Mouse (Mus musculus) thymus, adult 18-20 months (tissue): ENCODE measurements around the gene Sstr1.

Experiments
- DNase-seq, 2 experiments: peaks; one replicate each; pipeline ENCODE4 v3.0.0; 2022; ENCODE audit warnings: mixed read lengths in 2 of 2

The Sstr1 gene

DNA sequence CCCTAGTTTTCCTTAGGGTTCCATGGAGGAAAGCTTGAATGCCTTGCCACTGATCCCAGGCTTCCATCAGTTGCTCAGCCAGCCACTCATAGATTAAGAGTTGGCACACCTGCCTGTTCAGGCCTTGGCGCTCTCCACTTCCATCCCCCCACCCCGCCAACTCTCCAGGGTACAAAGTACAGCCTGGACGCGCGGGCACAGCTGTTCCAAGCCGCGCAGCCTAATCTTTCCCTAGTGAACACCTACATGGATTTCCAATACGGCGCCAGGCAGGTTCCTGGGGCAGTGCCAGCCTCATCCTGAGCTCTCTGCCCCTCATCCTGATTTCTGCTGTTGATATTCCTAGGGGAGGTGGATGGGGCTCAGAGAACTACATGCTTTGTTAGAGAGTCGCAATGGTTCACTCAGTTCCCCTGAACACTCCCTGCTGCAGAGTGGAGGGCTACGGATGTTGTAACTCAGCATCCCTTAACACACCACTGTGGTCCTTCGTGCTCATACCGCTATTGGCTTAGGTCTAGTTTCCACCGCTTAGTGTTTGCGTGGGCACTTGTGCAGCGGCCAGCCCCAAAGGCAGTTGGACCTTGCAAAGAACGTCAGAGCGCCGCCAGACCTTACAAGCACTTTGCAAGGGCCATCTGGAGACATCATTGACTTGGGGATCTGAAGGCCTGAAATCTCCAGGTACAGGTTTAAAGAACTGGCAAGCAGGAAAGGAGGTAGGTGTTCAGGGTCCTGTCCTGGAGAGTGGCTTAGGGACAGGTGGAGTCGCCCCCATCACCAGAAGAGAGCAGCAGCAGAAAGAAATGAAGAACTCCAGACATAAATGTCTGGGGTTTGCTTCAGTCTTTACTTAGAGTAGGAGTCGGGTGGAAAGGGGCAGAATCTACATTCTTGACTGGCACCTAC is at the start of gene Sstr1:
Gene Sstr1 (plus strand): TSS at position 610 of the 909 bp plus-strand sequence.
- DNase-seq = no peak

DNA sequence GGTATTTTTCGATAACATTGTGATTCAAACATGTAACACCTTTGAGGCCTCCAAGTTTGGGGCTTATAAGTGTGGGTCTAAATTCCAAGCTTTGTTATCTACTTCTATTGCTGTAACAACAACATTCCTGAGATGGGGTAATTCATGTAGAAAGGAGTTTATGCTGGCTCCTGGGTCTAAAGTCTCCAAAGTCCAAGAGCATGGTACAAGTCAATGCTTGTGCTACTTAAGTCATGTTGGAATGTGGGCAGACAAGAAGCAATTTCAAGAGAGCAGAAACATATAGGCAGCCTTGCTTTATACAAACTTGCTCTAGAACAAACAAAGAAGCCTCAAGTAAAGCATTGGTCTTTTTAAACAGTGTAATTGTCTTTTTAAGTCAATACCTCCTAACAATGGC is 12.8 kb upstream of the Sstr1 start:
- DNase-seq = no peak

- no peak for DNase-seq
These were observed 10.4 kb upstream of the Sstr1 start for GRCm38 (mm10) chr12:58201190-58201589.

DNA sequence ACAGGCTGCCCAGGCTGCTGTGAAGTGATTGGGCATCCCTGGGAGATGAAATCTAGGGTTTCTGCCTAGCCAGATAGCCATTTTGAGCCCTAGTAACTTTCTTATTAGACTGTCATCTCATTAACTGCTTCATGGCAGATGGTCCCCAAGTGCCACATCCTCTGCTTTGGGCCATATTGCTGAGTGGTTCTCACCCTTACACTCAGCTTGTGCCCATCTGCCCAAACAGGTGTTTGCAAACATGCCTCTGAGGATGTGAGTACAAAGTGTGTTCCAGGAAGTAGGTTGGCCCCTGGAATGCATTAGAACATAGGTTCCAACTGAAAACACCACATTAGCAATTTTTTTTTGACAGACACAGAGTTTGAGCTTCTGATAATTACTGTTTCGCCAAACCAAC is 3.6 kb upstream of the Sstr1 start:
- DNase-seq = no peak

- no peak for DNase-seq
These were observed 820 bp downstream of the Sstr1 start for GRCm38 (mm10) chr12:58212261-58212923.

- DNase-seq = no peak
These were observed 1.4 kb downstream of the Sstr1 start for GRCm38 (mm10) chr12:58212924-58213450.

GRCm38 (mm10) chr12:58213451-58214288 is 2.1 kb downstream of the Sstr1 start:
- DNase-seq = no peak

DNA sequence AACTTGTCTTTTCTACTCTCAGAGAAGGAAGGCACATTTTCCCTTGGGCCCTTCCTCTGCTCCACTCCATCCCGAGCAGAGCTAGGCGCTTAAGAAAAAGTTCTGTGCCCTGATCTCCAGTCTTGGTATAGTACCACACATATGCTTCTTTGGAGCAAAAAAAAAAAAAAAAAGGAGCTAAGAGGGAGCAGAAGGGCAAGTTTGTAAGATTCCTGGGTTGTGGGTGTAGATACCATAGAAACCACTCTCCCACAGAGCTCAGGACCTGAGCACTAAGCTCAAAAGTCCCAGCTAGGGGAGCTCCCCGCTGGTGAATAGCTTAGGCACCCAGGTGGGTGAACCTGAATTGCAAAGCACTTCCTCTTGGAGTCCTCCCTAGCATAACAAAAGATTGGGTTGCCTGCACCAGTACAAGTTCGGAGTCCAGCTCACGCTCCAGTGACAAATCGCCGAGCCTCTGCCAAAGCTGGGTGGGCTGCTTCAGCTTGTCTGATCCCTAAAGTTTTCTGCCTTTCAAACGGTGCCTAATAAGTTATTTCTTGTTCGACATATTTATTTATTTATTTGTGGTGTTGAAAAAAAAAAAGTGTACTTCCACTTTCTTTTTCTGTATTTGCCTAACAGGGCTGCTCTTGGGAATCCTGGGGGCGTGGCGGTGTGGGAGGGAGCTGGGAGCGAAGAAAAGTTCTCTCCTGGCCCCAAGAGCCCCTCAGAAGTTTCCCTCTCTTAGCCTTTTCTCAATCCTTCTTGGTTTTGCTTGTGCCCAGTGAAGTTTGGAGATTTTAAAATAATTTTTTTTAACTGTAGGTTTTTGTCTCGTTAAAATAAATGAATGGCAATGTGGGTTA is 2.9 kb downstream of the Sstr1 start:
- no peak for DNase-seq

- DNase-seq = no peak
These were observed 4.6 kb downstream of the Sstr1 start for GRCm38 (mm10) chr12:58216218-58216617.

DNA sequence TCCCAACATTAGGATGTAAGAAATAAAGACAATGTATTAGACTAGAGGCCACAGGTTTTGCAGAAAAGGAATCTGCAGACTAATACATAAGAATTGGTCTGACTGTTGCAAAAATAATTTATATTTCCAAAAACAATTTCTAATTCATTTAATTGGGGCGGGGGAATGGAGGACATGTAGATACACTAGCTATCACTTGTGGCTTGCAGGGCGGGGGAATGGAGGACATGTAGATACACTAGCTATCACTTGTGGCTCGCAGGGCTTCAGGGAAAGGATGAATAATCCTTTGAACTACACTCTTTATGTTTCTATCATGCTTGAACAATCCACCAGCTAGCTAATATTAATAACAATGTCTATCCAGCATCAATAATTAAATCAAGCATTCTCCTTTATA is 7.5 kb downstream of the Sstr1 start:
- DNase-seq = no peak

DNA sequence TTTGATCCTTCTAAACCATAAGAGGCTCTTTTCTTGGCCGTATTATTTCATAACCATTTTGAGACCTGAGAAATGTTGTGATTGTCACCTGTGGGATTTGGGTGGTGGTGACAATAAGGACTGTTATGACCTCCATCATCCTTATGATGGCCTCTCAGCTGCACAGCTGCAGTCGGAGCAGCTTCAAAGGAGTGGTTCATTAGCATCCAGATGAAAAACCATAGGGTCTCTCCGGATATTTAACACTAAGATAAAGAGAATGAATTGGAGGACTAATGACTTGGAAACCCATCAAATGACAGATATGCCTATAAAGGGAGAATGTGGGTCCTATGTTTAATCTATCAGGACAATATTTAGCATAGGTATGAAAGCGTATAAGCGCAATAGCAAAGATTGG is 14.1 kb downstream of the Sstr1 start:
- DNase-seq = no peak

GRCm38 (mm10) chr12:58232489-58232888 is 20.9 kb downstream of the Sstr1 start:
- no peak for DNase-seq

DNA sequence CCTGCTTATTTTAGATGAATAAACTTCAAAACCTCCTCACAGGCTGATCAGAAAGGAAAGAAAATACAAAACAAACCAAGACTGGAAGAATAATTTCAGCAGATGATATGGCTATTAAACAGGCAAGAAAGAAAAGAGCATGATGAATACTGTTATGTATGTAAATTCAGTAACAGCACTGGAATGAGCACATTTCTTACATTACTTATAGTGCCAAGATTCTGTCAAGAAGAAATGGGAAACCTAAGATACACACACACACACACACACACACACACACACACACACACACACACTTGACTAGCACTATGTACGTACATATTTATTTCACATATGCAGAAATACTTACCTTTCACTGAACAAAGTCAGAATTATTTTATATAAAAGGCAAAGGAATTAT is 40.3 kb downstream of the Sstr1 start:
- DNase-seq = no peak
